Mouse (Mus musculus): Measurements from ENCODE around the gene 1700123O20Rik. TPM values are rescaled to one million over a fixed set of nuclear protein-coding genes. Genes with fewer than 3 reads are reported as not detected.

Gene 1700123O20Rik
- polyA plus RNA-seq, 1 experiment from 2014 or later = 40.2 TPM

GRCm38 (mm10) chr14:54724049-54724448 is 38.0 kb downstream of the 1700123O20Rik start:
- Histone ChIP-seq H3K9ac (ENCODE audit: low read depth, low read length) (no peak overlapping the region), H3K27ac (ENCODE audit: low read length) (no peak overlapping the region), H3K4me1 (ENCODE audit: control insufficient read depth, low read depth, low read length) (no peaks in the 10 kb centered on the region), H3K36me3 (ENCODE audit: control insufficient read depth, insufficient read depth) (no peaks in the 10 kb centered on the region), H3K4me3 (ENCODE audit: low read depth, low read length) (no peak overlapping the region), H3K27me3 (ENCODE audit: control insufficient read depth, insufficient read depth, low read depth, low read length) (no peaks in the 10 kb centered on the region), H3K4me2 (ENCODE audit: low read depth, low read length) (no peak overlapping the region), H3K9me3 (replicated peaks; ENCODE audit: control insufficient read depth, low read length) (no peaks in the 10 kb centered on the region)
- 26% methylated on average over 6 of the region's 6 CpGs for WGBS (ENCODE audit: insufficient replicate concordance)
- no peak for ATAC-seq (ENCODE audit: low read depth)

- H3K27ac ChIP-seq (ENCODE audit: low read length) = no peak overlapping the region
- no peak for ATAC-seq (ENCODE audit: low read depth)
- WGBS (ENCODE audit: insufficient replicate concordance) = 56% methylated on average over 5 of the region's 5 CpGs
- no peak overlapping the region for H3K9ac ChIP-seq (ENCODE audit: low read depth, low read length)
- H3K36me3 ChIP-seq (ENCODE audit: control insufficient read depth, insufficient read depth) = no peaks in the 10 kb centered on the region
- no peaks in the 10 kb centered on the region for H3K4me1 ChIP-seq (ENCODE audit: control insufficient read depth, low read depth, low read length)
- no peak overlapping the region for H3K4me2 ChIP-seq (ENCODE audit: low read depth, low read length)
- H3K27me3 ChIP-seq (ENCODE audit: control insufficient read depth, insufficient read depth, low read depth, low read length) = no peaks in the 10 kb centered on the region
- H3K4me3 ChIP-seq (ENCODE audit: low read depth, low read length) = no peak overlapping the region
- no peaks in the 10 kb centered on the region for H3K9me3 ChIP-seq (replicated peaks; ENCODE audit: control insufficient read depth, low read length)
Observed at GRCm38 (mm10) chr14:54727565-54727964, 41.5 kb downstream of the 1700123O20Rik start.

- Histone ChIP-seq H3K9ac (ENCODE audit: low read depth, low read length) (no peak overlapping the region), H3K9me3 (replicated peaks; ENCODE audit: control insufficient read depth, low read length) (no peaks in the 10 kb centered on the region), H3K4me3 (ENCODE audit: low read depth, low read length) (no peak overlapping the region), H3K4me1 (ENCODE audit: control insufficient read depth, low read depth, low read length) (no peaks in the 10 kb centered on the region), H3K27me3 (ENCODE audit: control insufficient read depth, insufficient read depth, low read depth, low read length) (no peaks in the 10 kb centered on the region), H3K27ac (ENCODE audit: low read length) (no peak overlapping the region), H3K4me2 (ENCODE audit: low read depth, low read length) (no peak overlapping the region), H3K36me3 (ENCODE audit: control insufficient read depth, insufficient read depth) (no peaks in the 10 kb centered on the region)
- WGBS (ENCODE audit: insufficient replicate concordance) = 74% methylated on average over 13 of the region's 13 CpGs
- no peak for ATAC-seq (ENCODE audit: low read depth)
Observed at GRCm38 (mm10) chr14:54728823-54729653, 43.0 kb downstream of the 1700123O20Rik start.

GRCm38 (mm10) chr14:54730305-54730704 is 44.3 kb downstream of the 1700123O20Rik start:
- ATAC-seq (ENCODE audit: low read depth) = no peak
- no peak overlapping the region for H3K9ac ChIP-seq (ENCODE audit: low read depth, low read length)
- 79% methylated on average over 6 of the region's 6 CpGs for WGBS (ENCODE audit: insufficient replicate concordance)

GRCm38 (mm10) chr14:54732206-54732605 is 46.2 kb downstream of the 1700123O20Rik start:
- Histone ChIP-seq H3K36me3 (ENCODE audit: control insufficient read depth, insufficient read depth) (no peaks in the 10 kb centered on the region), H3K27ac (ENCODE audit: low read length) (no peak overlapping the region), H3K4me2 (ENCODE audit: low read depth, low read length) (no peak overlapping the region), H3K27me3 (ENCODE audit: control insufficient read depth, insufficient read depth, low read depth, low read length) (no peaks in the 10 kb centered on the region), H3K4me3 (ENCODE audit: low read depth, low read length) (no peak overlapping the region), H3K4me1 (ENCODE audit: control insufficient read depth, low read depth, low read length) (no peaks in the 10 kb centered on the region), H3K9ac (ENCODE audit: low read depth, low read length) (no peak overlapping the region), H3K9me3 (replicated peaks; ENCODE audit: control insufficient read depth, low read length) (no peaks in the 10 kb centered on the region)
- 67% methylated on average over 8 of the region's 8 CpGs for WGBS (ENCODE audit: insufficient replicate concordance)
- ATAC-seq (ENCODE audit: low read depth) = no peak

More at GRCm38 (mm10) chr14:54730305-54730704, 44.3 kb downstream of the 1700123O20Rik start:
- H3K4me1 ChIP-seq (ENCODE audit: control insufficient read depth, low read depth, low read length) = no peaks in the 10 kb centered on the region
- H3K27me3 ChIP-seq (ENCODE audit: control insufficient read depth, insufficient read depth, low read depth, low read length) = no peaks in the 10 kb centered on the region
- no peak overlapping the region for H3K4me2 ChIP-seq (ENCODE audit: low read depth, low read length)
- H3K9me3 ChIP-seq (replicated peaks; ENCODE audit: control insufficient read depth, low read length) = no peaks in the 10 kb centered on the region
- H3K4me3 ChIP-seq (ENCODE audit: low read depth, low read length) = no peak overlapping the region
- H3K36me3 ChIP-seq (ENCODE audit: control insufficient read depth, insufficient read depth) = no peaks in the 10 kb centered on the region
- no peak overlapping the region for H3K27ac ChIP-seq (ENCODE audit: low read length)

- no peaks in the 10 kb centered on the region for H3K27me3 ChIP-seq (ENCODE audit: control insufficient read depth, insufficient read depth, low read depth, low read length)
- WGBS (ENCODE audit: insufficient replicate concordance) = 61% methylated on average over 4 of the region's 4 CpGs
- H3K4me3 ChIP-seq (ENCODE audit: low read depth, low read length) = no peak overlapping the region
- no peaks in the 10 kb centered on the region for H3K36me3 ChIP-seq (ENCODE audit: control insufficient read depth, insufficient read depth)
- H3K9me3 ChIP-seq (replicated peaks; ENCODE audit: control insufficient read depth, low read length) = no peaks in the 10 kb centered on the region
- H3K27ac ChIP-seq (ENCODE audit: low read length) = no peak overlapping the region
- H3K4me2 ChIP-seq (ENCODE audit: low read depth, low read length) = no peak overlapping the region
- ATAC-seq (ENCODE audit: low read depth) = no peak
- H3K4me1 ChIP-seq (ENCODE audit: control insufficient read depth, low read depth, low read length) = no peaks in the 10 kb centered on the region
- no peak overlapping the region for H3K9ac ChIP-seq (ENCODE audit: low read depth, low read length)
Observed at GRCm38 (mm10) chr14:54734004-54734403, 48.0 kb downstream of the 1700123O20Rik start.

GRCm38 (mm10) chr14:54735221-54735620 is 49.2 kb downstream of the 1700123O20Rik start:
- H3K27ac ChIP-seq (ENCODE audit: low read length) = no peak overlapping the region
- no peaks in the 10 kb centered on the region for H3K4me1 ChIP-seq (ENCODE audit: control insufficient read depth, low read depth, low read length)
- no peak overlapping the region for H3K4me3 ChIP-seq (ENCODE audit: low read depth, low read length)
- H3K9ac ChIP-seq (ENCODE audit: low read depth, low read length) = no peak overlapping the region
- H3K9me3 ChIP-seq (replicated peaks; ENCODE audit: control insufficient read depth, low read length) = no peaks in the 10 kb centered on the region
- H3K27me3 ChIP-seq (ENCODE audit: control insufficient read depth, insufficient read depth, low read depth, low read length) = no peaks in the 10 kb centered on the region
- no peak for ATAC-seq (ENCODE audit: low read depth)
- 39% methylated on average over 4 of the region's 4 CpGs for WGBS (ENCODE audit: insufficient replicate concordance)
- H3K4me2 ChIP-seq (ENCODE audit: low read depth, low read length) = no peak overlapping the region
- H3K36me3 ChIP-seq (ENCODE audit: control insufficient read depth, insufficient read depth) = no peaks in the 10 kb centered on the region

GRCm38 (mm10) chr14:54736555-54737552 is 50.8 kb downstream of the 1700123O20Rik start:
- WGBS (ENCODE audit: insufficient replicate concordance) = 63% methylated on average over 14 of the region's 14 CpGs
- ATAC-seq (ENCODE audit: low read depth) = no peak
- no peak overlapping the region for H3K4me3 ChIP-seq (ENCODE audit: low read depth, low read length)
- no peaks in the 10 kb centered on the region for H3K27me3 ChIP-seq (ENCODE audit: control insufficient read depth, insufficient read depth, low read depth, low read length)
- no peaks in the 10 kb centered on the region for H3K9me3 ChIP-seq (replicated peaks; ENCODE audit: control insufficient read depth, low read length)
- H3K4me1 ChIP-seq (ENCODE audit: control insufficient read depth, low read depth, low read length) = no peaks in the 10 kb centered on the region
- no peak overlapping the region for H3K4me2 ChIP-seq (ENCODE audit: low read depth, low read length)
- no peak overlapping the region for H3K27ac ChIP-seq (ENCODE audit: low read length)
- no peak overlapping the region for H3K9ac ChIP-seq (ENCODE audit: low read depth, low read length)
- no peaks in the 10 kb centered on the region for H3K36me3 ChIP-seq (ENCODE audit: control insufficient read depth, insufficient read depth)

All from liver, embryonic 16.5 days (tissue).